In genomic region chr12:54232456-54232855, GRCm38 (mm10) we compare ENCODE assay signal across 27 mouse cellular contexts. TPM values are rescaled to one million over a fixed set of nuclear protein-coding genes. Genes with fewer than 3 reads are reported as not detected.
DNase-seq lines count a peak whose midpoint lies in the region; ATAC-seq and TF ChIP-seq lines count a peak whose summit lies in the region.
"Had no signal": no experiment of that assay in that cellular context is flagged by ENCODE, and none has a peak within 500 bp of the region (broad histone marks: within the 10 kb centered on the region; RNA-seq: fewer than 3 reads in every experiment).

No protein-coding gene starts in this region.

- H3K4me2 ChIP-seq in hindbrain, postnatal 0 days (ENCODE audit: low read depth, low read length), result no peak overlapping the region
- H3K4me2 ChIP-seq: hindbrain, embryonic 13.5 days; limb, embryonic 13.5 days; liver, embryonic 12.5 days; midbrain, embryonic 13.5 days; neural tube, embryonic 12.5 days had no signal

- WGBS in hindbrain, embryonic 10.5 days, result 24% methylated on average over 5 of the region's 5 CpGs
- 19% methylated on average over 5 of the region's 5 CpGs for WGBS in hindbrain, postnatal 0 days

- H3K4me1 ChIP-seq in hindbrain, embryonic 10.5 days (replicated peaks), result peaks cover 21% of the 10 kb centered on the region
- H3K4me1 ChIP-seq in hindbrain, postnatal 0 days (ENCODE audit: insufficient read depth, low read length), result no peaks in the 10 kb centered on the region
- H3K4me1 ChIP-seq: liver, embryonic 12.5 days had no signal

- no peaks in the 10 kb centered on the region for H3K36me3 ChIP-seq in hindbrain, embryonic 10.5 days
- no peaks in the 10 kb centered on the region for H3K36me3 ChIP-seq in hindbrain, postnatal 0 days (ENCODE audit: insufficient read depth, low read length)
- H3K36me3 ChIP-seq: hindbrain, embryonic 13.5 days; limb, embryonic 13.5 days; liver, embryonic 12.5 days; midbrain, embryonic 13.5 days; neural tube, embryonic 12.5 days had no signal

- peaks cover 11% of the 10 kb centered on the region; the same call in 1 of the 2 replicates for H3K9me3 ChIP-seq in hindbrain, embryonic 10.5 days
- no peaks in the 10 kb centered on the region for H3K9me3 ChIP-seq in hindbrain, postnatal 0 days (ENCODE audit: low read length)
- H3K9me3 ChIP-seq: liver, embryonic 12.5 days; neural tube, embryonic 12.5 days had no signal

- no peak for TF ChIP-seq CTCF in hindbrain, postnatal 0 days (IDR thresholded peaks at IDR 0.05; ENCODE audit: low read depth)

- peak overlapping the region; percentile 46 for H3K27ac ChIP-seq in hindbrain, embryonic 10.5 days
- H3K27ac ChIP-seq in hindbrain, postnatal 0 days, result no peak overlapping the region
- H3K27ac ChIP-seq: hindbrain, embryonic 13.5 days; limb, embryonic 13.5 days; liver, embryonic 12.5 days; midbrain, embryonic 13.5 days; neural tube, embryonic 12.5 days had no signal

- ATAC-seq in hindbrain, postnatal 0 days, result no peak
- ATAC-seq: activated CD4-positive, CD25-positive, alpha-beta regulatory T cell, adult 4 months; forebrain, postnatal 0 days; intestine, postnatal 0 days; liver, embryonic 12.5 days; liver, postnatal 0 days; midbrain, embryonic 13.5 days had no signal

- peak; percentile 24 for DNase-seq in hindbrain, embryonic 10.5 days (ENCODE audit: low spot score)
- DNase-seq in hindbrain, postnatal 0 days (ENCODE audit: low spot score), result no peak
- peak; percentile 46 for DNase-seq in Muller cell, postnatal 12 days (ENCODE audit: inconsistent ontology term)
- DNase-seq in embryo, embryonic 10.5 days (ENCODE audit: low spot score), result peak; percentile 54
- peak; percentile 36 for DNase-seq in mesoderm, embryonic 11.5 days (ENCODE audit: low read depth, low spot score)
- DNase-seq in cerebellum, postnatal 36 days, result no peak
- no peak for DNase-seq in layer of hippocampus, postnatal 36 days
- DNase-seq: adrenal gland, adult 2 months; adrenal gland, postnatal 36 days; B cell, adult 2 months; cerebellum, adult 2 months; cerebellum, postnatal 14 days; forebrain, postnatal 0 days; kidney, adult 9 months; kidney, postnatal 10 days; liver, postnatal 0 days; lung, postnatal 36 days; right cerebral cortex, postnatal 25 days; spleen, adult 18-20 months; thymus, postnatal 14 days had no signal

- no peak overlapping the region for H3K9ac ChIP-seq in hindbrain, postnatal 0 days (replicated peaks; ENCODE audit: low read length)
- H3K9ac ChIP-seq: forebrain, postnatal 0 days; hindbrain, embryonic 13.5 days; limb, embryonic 13.5 days; liver, embryonic 12.5 days; liver, postnatal 0 days; midbrain, embryonic 13.5 days; neural tube, embryonic 12.5 days had no signal

- H3K4me3 ChIP-seq in hindbrain, embryonic 10.5 days, result no peak overlapping the region
- no peak overlapping the region for H3K4me3 ChIP-seq in hindbrain, postnatal 0 days (ENCODE audit: low read length)
- H3K4me3 ChIP-seq: hindbrain, embryonic 13.5 days; limb, embryonic 13.5 days; liver, embryonic 12.5 days; midbrain, embryonic 13.5 days; neural tube, embryonic 12.5 days had no signal

- H3K27me3 ChIP-seq in hindbrain, embryonic 10.5 days (ENCODE audit: insufficient read depth, poor library complexity, severe bottlenecking), result no peaks in the 10 kb centered on the region
- H3K27me3 ChIP-seq in hindbrain, postnatal 0 days (ENCODE audit: insufficient read depth, low read length), result no peaks in the 10 kb centered on the region
- H3K27me3 ChIP-seq: hindbrain, embryonic 13.5 days; limb, embryonic 13.5 days; liver, embryonic 12.5 days; midbrain, embryonic 13.5 days; neural tube, embryonic 12.5 days had no signal

RNA-seq across cellular contexts. Expression of gene Egln3, which starts 28.8 kb away (rescaled TPM):
- 4.6 and 5.9 TPM in 2 replicates for polyA plus RNA-seq in hindbrain, embryonic 10.5 days (2016; fragmentation: Nextera tagmentation; extraction: Ambion mirVana)
- 8.3 and 8.5 TPM in 2 replicates for total RNA-seq in hindbrain, postnatal 0 days (2014; rRNA removed)
- 5.4 and 5.8 TPM in 2 replicates for polyA plus RNA-seq in hindbrain, postnatal 0 days (2015; fragmentation: Nextera tagmentation; extraction: Ambion mirVana)
- 1 to 10 TPM; 4.9 to 5.2 TPM for total RNA-seq in layer of hippocampus, postnatal 36 days (2021)

Comparison
In these comparisons a context has a peak if more than half of its experiments do, and no peak if none do; other contexts are left out.
1. DNase-seq: peak in hindbrain, embryonic 10.5 days (single experiment), Muller cell, postnatal 12 days (single experiment), embryo, embryonic 10.5 days (single experiment) and mesoderm, embryonic 11.5 days (single experiment); none in hindbrain, postnatal 0 days (single experiment), cerebellum, postnatal 36 days (0 of 2) and layer of hippocampus, postnatal 36 days (0 of 2).